Mouse (Mus musculus): ENCODE measurements around the gene 4931406P16Rik.

GRCm38 (mm10) chr7:34290450-34291151 is 22.8 kb downstream of the 4931406P16Rik start:
- no peak for TF ChIP-seq CTCF (IDR thresholded peaks at IDR 0.05; ENCODE audit: extremely low read depth, insufficient read depth, low read length)
- no peak for TF ChIP-seq POLR2A (IDR thresholded peaks at IDR 0.05; ENCODE audit: extremely low read depth, insufficient read depth, low read length)
